Mouse (Mus musculus) left cerebral cortex, postnatal 4 days (tissue): ENCODE measurements at regions not wholly inside any gene's neighbourhood (a gene's known extent, or its start where the extent isn't known, plus 50 kb on each side); places are given as distances from the start of the nearest gene placed in this dataset.

Source experiments
- DNase-seq: peaks from one replicate; pipeline ENCODE4 v3.0.0-alpha.2; 2022
- intact Hi-C: fragments of 180-260 bp; cut with DNase I; formaldehyde crosslinking; loops from one replicate; pipeline ENCODE4 v1.15.1; 2025

DNA sequence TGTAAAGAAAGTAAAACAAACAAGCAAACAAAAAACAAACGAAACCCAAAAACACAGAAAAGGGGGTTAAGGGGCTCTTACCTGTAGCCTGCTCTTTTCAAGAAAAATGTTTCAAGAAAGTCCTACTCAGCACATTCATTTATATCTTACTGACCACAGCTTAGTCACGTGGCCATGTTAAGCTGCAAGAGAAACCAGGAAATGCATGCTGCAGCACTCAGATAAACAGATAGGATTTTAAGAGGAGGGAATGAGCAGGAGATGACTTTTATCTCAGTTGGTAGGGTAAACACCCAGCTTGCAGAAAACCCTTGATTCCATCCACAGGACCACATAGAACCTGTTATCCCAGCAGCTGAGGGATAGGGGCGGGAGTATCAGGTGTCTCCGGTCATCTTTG, 62.9 kb upstream of the Sfmbt2 start:
- intact Hi-C loops = no loop called here
- DNase-seq = no peak

DNA sequence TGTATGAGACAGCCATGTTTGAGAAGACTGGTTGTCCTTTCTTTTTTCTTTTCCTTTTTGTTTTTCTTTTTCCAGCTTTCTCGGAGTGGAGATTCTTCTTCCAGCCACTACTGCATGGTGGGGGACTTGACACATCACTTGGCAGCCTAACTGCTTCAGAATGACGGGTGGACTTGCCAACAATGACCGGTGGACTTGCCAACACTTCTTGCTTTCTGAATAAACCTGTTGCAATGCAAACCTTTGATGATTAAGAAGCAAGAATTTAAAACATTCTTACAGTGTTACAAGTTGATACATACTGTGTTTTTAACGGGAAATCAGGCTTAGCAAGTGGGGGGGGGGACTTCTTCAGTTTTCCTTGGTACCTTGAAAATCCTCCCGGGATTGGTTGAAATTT, 60.7 kb upstream of the Sfmbt2 start:
- intact Hi-C loops = no loop called here
- no peak for DNase-seq

GRCm38 (mm10) chr2:10311719-10312118, 58.6 kb upstream of the Sfmbt2 start:
- intact Hi-C loops = no loop called here
- DNase-seq = no peak

- intact Hi-C loops = no loop called here
- no peak for DNase-seq
Observed at GRCm38 (mm10) chr2:10312398-10312797, 57.9 kb upstream of the Sfmbt2 start.

- intact Hi-C loops = no loop called here
- DNase-seq = peak; percentile 25
Observed at GRCm38 (mm10) chr2:10314251-10315243, 55.8 kb upstream of the Sfmbt2 start.

GRCm38 (mm10) chr2:10316347-10316746, 54.0 kb upstream of the Sfmbt2 start:
- intact Hi-C loops = no loop called here
- DNase-seq = no peak

DNA sequence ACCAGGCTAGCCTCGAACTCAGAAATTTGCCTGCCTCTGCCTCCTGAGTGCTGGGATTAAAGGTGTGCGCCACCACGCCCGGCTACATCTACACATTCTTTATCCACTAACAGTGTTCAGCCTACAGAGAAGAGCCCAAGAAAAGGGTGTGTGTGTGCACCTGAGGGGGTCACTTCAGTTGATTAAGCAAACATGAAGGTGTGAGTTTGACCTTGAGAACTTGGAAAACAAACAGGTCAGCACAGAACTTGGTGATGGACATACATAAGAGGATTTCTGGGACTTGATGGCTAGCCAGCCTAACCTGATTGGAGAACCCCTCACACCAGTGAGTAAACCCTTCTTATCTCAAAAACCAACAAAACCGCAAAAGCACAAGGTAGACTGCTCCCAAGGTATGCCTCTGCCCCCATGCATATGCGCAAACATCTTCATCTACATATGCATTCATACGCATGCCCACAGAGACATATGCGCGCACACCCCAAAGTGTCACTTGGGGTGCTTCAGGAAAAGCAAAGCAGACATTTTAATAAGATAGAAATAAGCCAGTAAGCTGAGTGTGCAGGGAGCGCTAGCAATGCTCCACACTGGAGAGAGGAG, 52.0 kb upstream of the Sfmbt2 start:
- intact Hi-C loops = no loop called here
- DNase-seq = no peak
